In the genomic region with DNA sequence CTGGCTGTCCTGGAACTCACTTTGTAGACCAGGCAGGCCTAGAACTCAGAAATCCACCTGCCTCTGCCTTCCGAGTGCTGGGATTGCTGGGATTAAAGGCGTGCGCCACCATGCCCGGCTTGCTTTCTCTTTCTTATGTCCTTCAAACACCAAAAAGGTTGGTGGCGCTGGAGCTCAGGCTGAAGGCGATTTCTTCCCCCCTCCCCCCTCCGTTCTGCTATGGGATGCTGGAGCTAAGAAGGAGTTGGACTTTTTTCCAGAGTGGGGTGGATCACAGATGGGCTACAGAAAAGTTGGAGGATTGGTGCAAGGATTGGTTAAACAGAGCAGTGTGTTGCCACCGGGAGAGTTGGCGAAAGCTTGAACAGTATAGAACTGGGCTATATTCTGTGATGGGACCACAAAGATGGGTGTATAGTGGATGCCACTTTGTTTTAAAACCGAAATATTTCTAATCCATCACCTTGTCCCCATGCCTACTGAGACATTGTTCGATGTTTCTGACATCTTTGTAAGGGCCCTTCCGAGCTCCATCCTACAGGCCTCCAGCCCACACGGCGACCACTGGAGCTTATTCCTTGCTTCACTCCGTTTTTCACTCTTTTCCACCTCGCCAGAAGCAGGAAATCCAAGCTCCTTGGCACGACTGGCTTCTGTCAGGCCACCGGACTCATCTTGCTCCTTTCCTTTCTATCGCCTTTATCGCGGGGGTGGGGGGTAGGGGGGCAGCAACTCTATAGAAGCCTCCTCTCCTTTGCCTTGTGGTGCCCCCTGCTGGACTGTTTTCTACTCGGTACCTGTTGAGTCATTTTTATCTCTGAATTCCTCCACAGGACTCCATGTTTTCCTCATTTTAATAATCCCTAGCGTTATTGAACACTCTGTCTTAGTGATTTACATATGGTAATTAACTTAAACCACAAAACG, we compare ENCODE assay signal across 8 mouse cellular contexts. TPM values are rescaled to one million over a fixed set of nuclear protein-coding genes. Genes with fewer than 3 reads are reported as not detected.
DNase-seq lines count a peak whose midpoint lies in the region; ATAC-seq and TF ChIP-seq lines count a peak whose summit lies in the region.

No protein-coding gene starts in this region.

- peak overlapping the region; percentile 40; the same call in 1 of the 2 replicates for H3K9ac ChIP-seq in heart, adult 2 months (ENCODE audit: low read depth, low read length)
- no peak overlapping the region for H3K9ac ChIP-seq in stomach, postnatal 0 days (ENCODE audit: low read length)

- H3K27me3 ChIP-seq in C2C12 (ENCODE audit: control insufficient read depth, insufficient read depth, insufficient read length): no peaks in the 10 kb centered on the region
- H3K27me3 ChIP-seq in heart, adult 2 months (ENCODE audit: control insufficient read depth, insufficient read depth, low read length): no peaks in the 10 kb centered on the region
- H3K27me3 ChIP-seq in stomach, postnatal 0 days (ENCODE audit: control insufficient read depth, insufficient read depth, low read length): no peaks in the 10 kb centered on the region

- WGBS in heart, adult 2 months: 48% methylated on average over 24 of the region's 24 CpGs
- WGBS in stomach, postnatal 0 days: 43% methylated on average over 24 of the region's 24 CpGs

- H3K4me2 ChIP-seq in stomach, postnatal 0 days (replicated peaks; ENCODE audit: low read depth): no peak overlapping the region

- intact Hi-C loops in heart, adult 2 months (cut with DNase I): loop anchor here (2.0 kb wide), 1 partner anchor 36 kb away; no protein-coding TSS in a partner anchor

- no peaks in the 10 kb centered on the region for H3K79me3 ChIP-seq in C2C12 (ENCODE audit: low read depth)

- H3K79me2 ChIP-seq in C2C12 (ENCODE audit: control insufficient read depth, insufficient read depth): no peaks in the 10 kb centered on the region
- no peaks in the 10 kb centered on the region for H3K79me2 ChIP-seq in heart, adult 2 months (replicated peaks; ENCODE audit: control insufficient read depth, insufficient read depth, low read length)

- H3K9me3 ChIP-seq in stomach, postnatal 0 days (ENCODE audit: control insufficient read depth, low read length): no peaks in the 10 kb centered on the region

- DNase-seq in cerebellum, postnatal 25 days: peak; percentile 46 to 75
- DNase-seq in cerebellum, adult 8-10 months: no peak
- DNase-seq in brain, embryonic 14.5 days (ENCODE audit: low read depth): peak; percentile 59
- peak; percentile 63 to 70 for DNase-seq in heart, adult 2 months
- peak; percentile 26 to 57 for DNase-seq in layer of hippocampus, postnatal 14 days (ENCODE audit: low spot score in 2 of 2)
- peak; percentile 72 for DNase-seq in stomach, postnatal 0 days (ENCODE audit: low spot score)

- TF ChIP-seq EP300 in heart, adult 2 months (IDR thresholded peaks at IDR 0.05; ENCODE audit: insufficient read depth, low read depth, low read length): no peak
- no peak for TF ChIP-seq EP300 in stomach, postnatal 0 days (optimal IDR thresholded peaks at IDR 0.05)

- no peaks in the 10 kb centered on the region for H3K36me3 ChIP-seq in C2C12 (ENCODE audit: control insufficient read depth, insufficient read depth)
- no peaks in the 10 kb centered on the region for H3K36me3 ChIP-seq in heart, adult 2 months (ENCODE audit: control insufficient read depth, insufficient read depth, low read length)
- no peaks in the 10 kb centered on the region for H3K36me3 ChIP-seq in stomach, postnatal 0 days (ENCODE audit: control insufficient read depth, insufficient read depth, low read length)

- H3K4me3 ChIP-seq in C2C12 (ENCODE audit: insufficient read depth, poor library complexity, severe bottlenecking): no peak overlapping the region
- H3K4me3 ChIP-seq in heart, adult 2 months: no peak overlapping the region
- H3K4me3 ChIP-seq in stomach, postnatal 0 days (ENCODE audit: low read depth, low read length): no peak overlapping the region

- no peaks in the 10 kb centered on the region; the same call in 1 of the 2 replicates for H3K4me1 ChIP-seq in heart, adult 2 months (ENCODE audit: control insufficient read depth, insufficient read depth, low read length)
- H3K4me1 ChIP-seq in stomach, postnatal 0 days (replicated peaks; ENCODE audit: control insufficient read depth, insufficient read depth): no peaks in the 10 kb centered on the region

- TF ChIP-seq POLR2A in brain, embryonic 14.5 days (IDR thresholded peaks at IDR 0.05; ENCODE audit: borderline replicate concordance, extremely low read depth, insufficient read depth, insufficient read length, poor library complexity, severe bottlenecking): no peak
- no peak for TF ChIP-seq POLR2A in heart, adult 2 months (IDR thresholded peaks at IDR 0.05; ENCODE audit: insufficient read depth, low read depth, low read length)

- H3ac ChIP-seq in C2C12 (ENCODE audit: control insufficient read depth, insufficient read length, low read depth): no peak overlapping the region

- ATAC-seq in megakaryocyte-erythroid progenitor cell, adult 5-6 weeks (replicated peaks; ENCODE audit: low FRiP score, low TSS enrichment, poor library complexity, severe bottlenecking): peak; percentile 29
- ATAC-seq in stomach, postnatal 0 days (ENCODE audit: low FRiP score, low TSS enrichment): 0 out of 2 replicates have a peak, but pooled peaks have one; percentile 28

- peak; percentile 16 for TF ChIP-seq CTCF in C2C12 (IDR thresholded peaks at IDR 0.05; ENCODE audit: control insufficient read depth, insufficient read depth, insufficient read length)
- TF ChIP-seq CTCF in brain, embryonic 14.5 days (IDR thresholded peaks at IDR 0.05; ENCODE audit: borderline replicate concordance, extremely low read depth, insufficient read depth, insufficient read length): peak; percentile 46; the same call in 1 of the 2 replicates
- peak; percentile 70 for TF ChIP-seq CTCF in heart, adult 2 months (IDR thresholded peaks at IDR 0.05)
- peak; percentile 79 for TF ChIP-seq CTCF in stomach, postnatal 0 days (IDR thresholded peaks at IDR 0.05; ENCODE audit: low read depth)

- H3K27ac ChIP-seq in heart, adult 2 months: peak overlapping the region; percentile 88
- no peak overlapping the region for H3K27ac ChIP-seq in stomach, postnatal 0 days (replicated peaks)

TF ChIP-seq in C2C12, 6 proteins besides CTCF, POLR2A, EP300 and RAD21:
- TF ChIP-seq MYOD1 (IDR thresholded peaks at IDR 0.05; ENCODE audit: control insufficient read depth, insufficient read length, low read depth) (no peak), CEBPB (IDR thresholded peaks at IDR 0.05; ENCODE audit: low read depth) (no peak), MAX (IDR thresholded peaks at IDR 0.05) (no peak), MYOG (IDR thresholded peaks at IDR 0.05; ENCODE audit: control insufficient read depth, extremely low read depth, insufficient read length) (no peak), USF1 (IDR thresholded peaks at IDR 0.05; ENCODE audit: low read depth) (no peak), FOSL1 (IDR thresholded peaks at IDR 0.05; ENCODE audit: insufficient read depth, low read length, poor library complexity, severe bottlenecking) (no peak)

RNA-seq across cellular contexts. Expression of gene Sit1, which starts 4.4 kb away (rescaled TPM):
- polyA plus RNA-seq in C2C12 (2012; fragmentation: generic; extraction: Trizol): not detected
- polyA plus RNA-seq in brain, embryonic 14.5 days (2012; rRNA removed): not detected in 2 replicates
- total RNA-seq in heart, adult 2 months (2021): under 1 TPM in 1 of 2 experiments, not detected in 1; 0.31 TPM
- not detected in 2 replicates for polyA plus RNA-seq in heart, adult 2 months (2012; rRNA removed)
- total RNA-seq in layer of hippocampus, postnatal 14 days (2021): not detected
- 0.61 TPM in 1 of 2 replicates, not detected in the other for total RNA-seq in megakaryocyte-erythroid progenitor cell, adult 5-6 weeks (2014; fragmentation: Nextera tagmentation)
- total RNA-seq in megakaryocyte-erythroid progenitor cell, adult 5-6 weeks (2017): not detected in 2 replicates
- not detected in 2 replicates for polyA plus RNA-seq in stomach, postnatal 0 days (2015; fragmentation: Nextera tagmentation; extraction: Ambion mirVana)

RNA-seq across cellular contexts. Expression of gene Ccdc107, which starts 13.5 kb away (rescaled TPM):
- 58.9 TPM for polyA plus RNA-seq in C2C12 (2012; fragmentation: generic; extraction: Trizol)
- 100.0 and 137 TPM in 2 replicates for polyA plus RNA-seq in brain, embryonic 14.5 days (2012; rRNA removed)
- total RNA-seq in heart, adult 2 months (2021): 10 to 100 TPM; 29.8 to 33.8 TPM
- 50.8 and 67.9 TPM in 2 replicates for polyA plus RNA-seq in heart, adult 2 months (2012; rRNA removed)
- 10 to 100 TPM; 26.0 to 28.3 TPM for total RNA-seq in layer of hippocampus, postnatal 14 days (2021)
- 28.8 and 47.9 TPM in 2 replicates for total RNA-seq in megakaryocyte-erythroid progenitor cell, adult 5-6 weeks (2014; fragmentation: Nextera tagmentation)
- total RNA-seq in megakaryocyte-erythroid progenitor cell, adult 5-6 weeks (2017): 44.6 and 46.3 TPM in 2 replicates
- polyA plus RNA-seq in stomach, postnatal 0 days (2015; fragmentation: Nextera tagmentation; extraction: Ambion mirVana): 118 and 120 TPM in 2 replicates

RNA-seq across cellular contexts. Expression of gene Arhgef39, which starts 20.3 kb away (rescaled TPM):
- 11.7 TPM for polyA plus RNA-seq in C2C12 (2012; fragmentation: generic; extraction: Trizol)
- 19.5 and 66.1 TPM in 2 replicates for polyA plus RNA-seq in brain, embryonic 14.5 days (2012; rRNA removed)
- under 1 TPM; 0.30 to 0.31 TPM for total RNA-seq in heart, adult 2 months (2021)
- 1.6 and 1.7 TPM in 2 replicates for polyA plus RNA-seq in heart, adult 2 months (2012; rRNA removed)
- 1 to 10 TPM in 1 of 2 experiments, under 1 TPM in 1; 0.74 to 1.2 TPM for total RNA-seq in layer of hippocampus, postnatal 14 days (2021)
- 44.3 and 50.3 TPM in 2 replicates for total RNA-seq in megakaryocyte-erythroid progenitor cell, adult 5-6 weeks (2014; fragmentation: Nextera tagmentation)
- 27.2 and 32.7 TPM in 2 replicates for total RNA-seq in megakaryocyte-erythroid progenitor cell, adult 5-6 weeks (2017)
- polyA plus RNA-seq in stomach, postnatal 0 days (2015; fragmentation: Nextera tagmentation; extraction: Ambion mirVana): 10.7 and 11.8 TPM in 2 replicates

RNA-seq across cellular contexts. Expression of gene Cd72, which starts 24.7 kb away (rescaled TPM):
- 1.5 TPM for polyA plus RNA-seq in C2C12 (2012; fragmentation: generic; extraction: Trizol)
- polyA plus RNA-seq in brain, embryonic 14.5 days (2012; rRNA removed): 0.14 TPM in 1 of 2 replicates, not detected in the other
- 1 to 10 TPM in 1 of 2 experiments, under 1 TPM in 1; 0.97 to 1.0 TPM for total RNA-seq in heart, adult 2 months (2021)
- 1.8 and 4.8 TPM in 2 replicates for polyA plus RNA-seq in heart, adult 2 months (2012; rRNA removed)
- total RNA-seq in layer of hippocampus, postnatal 14 days (2021): not detected
- total RNA-seq in megakaryocyte-erythroid progenitor cell, adult 5-6 weeks (2014; fragmentation: Nextera tagmentation): 1.5 and 9.6 TPM in 2 replicates
- total RNA-seq in megakaryocyte-erythroid progenitor cell, adult 5-6 weeks (2017): 2.9 and 11.9 TPM in 2 replicates
- 2.8 and 3.2 TPM in 2 replicates for polyA plus RNA-seq in stomach, postnatal 0 days (2015; fragmentation: Nextera tagmentation; extraction: Ambion mirVana)

RNA-seq across cellular contexts. Expression of gene Car9, which starts 27.6 kb away (rescaled TPM):
- polyA plus RNA-seq in C2C12 (2012; fragmentation: generic; extraction: Trizol): 0.67 TPM
- polyA plus RNA-seq in brain, embryonic 14.5 days (2012; rRNA removed): 0.14 and 0.37 TPM in 2 replicates
- under 1 TPM; 0.11 to 0.34 TPM for total RNA-seq in heart, adult 2 months (2021)
- polyA plus RNA-seq in heart, adult 2 months (2012; rRNA removed): 0.32 and 0.55 TPM in 2 replicates
- not detected for total RNA-seq in layer of hippocampus, postnatal 14 days (2021)
- total RNA-seq in megakaryocyte-erythroid progenitor cell, adult 5-6 weeks (2014; fragmentation: Nextera tagmentation): 3.6 and 11.8 TPM in 2 replicates
- 2.1 and 3.3 TPM in 2 replicates for total RNA-seq in megakaryocyte-erythroid progenitor cell, adult 5-6 weeks (2017)
- polyA plus RNA-seq in stomach, postnatal 0 days (2015; fragmentation: Nextera tagmentation; extraction: Ambion mirVana): 2.6 and 3.1 TPM in 2 replicates

Comparison
In these comparisons a context has a peak if more than half of its experiments do, and no peak if none do; other contexts are left out.
1. CTCF ChIP-seq: peak in every context shown above with its lines; median percentile 79 in stomach, postnatal 0 days; 70 in heart, adult 2 months; 46 in brain, embryonic 14.5 days; 16 in C2C12.